Mouse (Mus musculus): Measurements from ENCODE around the gene Cd47.

The Cd47 gene

GRCm38 (mm10) chr16:49958900-49959436, 158.6 kb downstream of the Cd47 start:
- in situ Hi-C loops (cut with MboI; ENCODE audit: unreplicated experiment in 2 of 2) = loop anchor here in 1 of 2 experiments (25.0 kb wide), 1 partner anchor 672 kb away; no protein-coding TSS in a partner anchor

- in situ Hi-C loops (cut with MboI; ENCODE audit: unreplicated experiment in 2 of 2) = loop anchor here in 1 of 2 experiments (25.0 kb wide), 1 partner anchor 675 kb away; no protein-coding TSS in a partner anchor
Observed at GRCm38 (mm10) chr16:49962305-49962704, 162.0 kb downstream of the Cd47 start.

GRCm38 (mm10) chr16:49964321-49964986, 164.1 kb downstream of the Cd47 start:
- in situ Hi-C loops (cut with MboI; ENCODE audit: unreplicated experiment in 2 of 2) = loop anchor here in 1 of 2 experiments (25.0 kb wide), 1 partner anchor 677 kb away; no protein-coding TSS in a partner anchor
